Mouse (Mus musculus) bone marrow, adult 2 months (tissue): Measurements from ENCODE around the gene Nipal1.

ENCODE experiments used
- CTCF ChIP-seq: fragments of 200-500 bp; IDR thresholded peaks from 2 replicates; pipeline ENCODE4 v1.5.1; 2011; ENCODE audit warnings: low read length, control low read depth; ENCODE audit not compliant: control insufficient read depth, insufficient read depth
- POLR2A ChIP-seq: fragments of 200-500 bp; IDR thresholded peaks from 2 replicates; pipeline ENCODE4 v1.6.1; 2011; ENCODE audit warnings: low read depth, mild to moderate bottlenecking, control low read depth, low read length, borderline replicate concordance; ENCODE audit not compliant: control insufficient read depth

DNA sequence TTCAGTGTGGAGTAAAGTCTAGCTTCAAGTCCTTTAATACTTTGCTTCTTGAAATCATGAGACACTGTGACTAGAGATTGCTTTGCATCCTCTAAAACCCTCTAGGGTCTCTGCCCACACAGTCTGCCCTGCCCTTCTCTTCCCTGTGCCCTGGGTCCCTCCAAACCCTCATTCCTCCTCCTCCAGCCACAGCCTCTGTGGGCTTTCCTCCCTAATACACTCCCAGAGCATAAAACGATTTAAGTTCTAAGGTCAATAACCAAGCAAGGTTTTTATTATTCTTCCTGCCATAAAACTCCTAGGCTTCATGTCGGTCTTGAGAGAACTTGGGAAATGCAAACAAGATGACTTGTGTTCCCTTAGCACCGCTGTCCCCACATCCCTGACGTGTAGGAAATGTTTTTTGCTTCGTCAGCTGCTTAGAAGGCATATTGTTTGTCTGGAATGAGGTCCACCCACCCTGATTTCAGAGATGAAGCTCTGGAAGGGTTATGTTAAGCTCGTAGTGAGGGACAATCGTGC is 8.7 kb downstream of the Nipal1 start:
- no peak for TF ChIP-seq CTCF
- TF ChIP-seq POLR2A: no peak
